ENCODE assay signal across 24 mouse cellular contexts in genomic region chr7:75412011-75412510, GRCm38 (mm10). TPM values are rescaled to one million over a fixed set of nuclear protein-coding genes. Genes with fewer than 3 reads are reported as not detected.
DNase-seq lines count a peak whose midpoint lies in the region; ATAC-seq and TF ChIP-seq lines count a peak whose summit lies in the region.
"Had no signal": no experiment of that assay in that cellular context is flagged by ENCODE, and none has a peak within 500 bp of the region (broad histone marks: within the 10 kb centered on the region; RNA-seq: fewer than 3 reads in every experiment).

No protein-coding gene starts in this region.

- no peak overlapping the region for H3K4me2 ChIP-seq in intestine, postnatal 0 days (replicated peaks; ENCODE audit: low read depth)
- H3K4me2 ChIP-seq in stomach, postnatal 0 days (replicated peaks; ENCODE audit: low read depth) = no peak overlapping the region
- H3K4me2 ChIP-seq: embryonic facial prominence, embryonic 15.5 days; heart, embryonic 15.5 days; liver, embryonic 13.5 days; lung, embryonic 14.5 days had no signal

- no peak overlapping the region for H3K4me3 ChIP-seq in layer of hippocampus, adult 2 months
- no peak overlapping the region for H3K4me3 ChIP-seq in intestine, postnatal 0 days (ENCODE audit: low read depth, low read length)
- no peak overlapping the region for H3K4me3 ChIP-seq in stomach, postnatal 0 days (ENCODE audit: low read depth, low read length)
- H3K4me3 ChIP-seq: embryonic facial prominence, embryonic 15.5 days; heart, adult 2 months; heart, embryonic 15.5 days; hindbrain, embryonic 10.5 days; liver, embryonic 13.5 days; midbrain, embryonic 10.5 days had no signal

- peak in 1 of 2 experiments; percentile 10 for DNase-seq in layer of hippocampus, adult 2 months (ENCODE audit: low spot score in 2 of 2)
- DNase-seq in layer of hippocampus, adult 11-12 months (ENCODE audit: low spot score) = no peak
- peak; percentile 21 for DNase-seq in brain, adult 2 months (ENCODE audit: low read depth, low spot score)
- no peak for DNase-seq in stomach, postnatal 0 days (ENCODE audit: low spot score)
- no peak for DNase-seq in heart, postnatal 4 days
- no peak for DNase-seq in kidney, postnatal 10 days
- DNase-seq: adrenal gland, postnatal 10 days; cerebellum, adult 11 months; cerebellum, postnatal 10 days; embryo, embryonic 11 days; kidney, adult 9 months; liver, embryonic 13.5 days; lung, embryonic 14.5 days; retina, postnatal 1 day; thymus, adult 18-20 months; thymus, postnatal 4 days had no signal

- no peaks in the 10 kb centered on the region for H3K27me3 ChIP-seq in intestine, postnatal 0 days (replicated peaks; ENCODE audit: control insufficient read depth, insufficient read depth, low read length)
- no peaks in the 10 kb centered on the region for H3K27me3 ChIP-seq in stomach, postnatal 0 days (ENCODE audit: control insufficient read depth, insufficient read depth, low read length)
- H3K27me3 ChIP-seq: embryonic facial prominence, embryonic 15.5 days; heart, embryonic 15.5 days; liver, embryonic 13.5 days had no signal

- 74% methylated on average over 10 of the region's 10 CpGs for WGBS in intestine, postnatal 0 days
- WGBS in stomach, postnatal 0 days = 53% methylated on average over 10 of the region's 10 CpGs

- TF ChIP-seq EP300 in stomach, postnatal 0 days (optimal IDR thresholded peaks at IDR 0.05) = no peak

- ATAC-seq in intestine, postnatal 0 days = no peak
- no peak for ATAC-seq in stomach, postnatal 0 days (ENCODE audit: low FRiP score, low TSS enrichment)
- ATAC-seq: hindbrain, postnatal 0 days had no signal

- H3K36me3 ChIP-seq in intestine, postnatal 0 days (ENCODE audit: control insufficient read depth, insufficient read depth) = no peaks in the 10 kb centered on the region
- H3K36me3 ChIP-seq in stomach, postnatal 0 days (ENCODE audit: control insufficient read depth, insufficient read depth, low read length) = no peaks in the 10 kb centered on the region
- H3K36me3 ChIP-seq: embryonic facial prominence, embryonic 15.5 days; heart, embryonic 15.5 days; hindbrain, embryonic 10.5 days; liver, embryonic 13.5 days; midbrain, embryonic 10.5 days had no signal

- H3K9ac ChIP-seq in intestine, postnatal 0 days (ENCODE audit: low read depth, low read length) = no peak overlapping the region
- H3K9ac ChIP-seq in stomach, postnatal 0 days (ENCODE audit: low read length) = no peak overlapping the region
- H3K9ac ChIP-seq: embryonic facial prominence, embryonic 15.5 days; heart, embryonic 15.5 days; liver, embryonic 13.5 days; lung, embryonic 14.5 days had no signal

- H3K4me1 ChIP-seq in intestine, postnatal 0 days (replicated peaks; ENCODE audit: control insufficient read depth, insufficient read depth, low read length) = no peaks in the 10 kb centered on the region; the same call in 1 of the 2 replicates
- no peaks in the 10 kb centered on the region; the same call in 1 of the 2 replicates for H3K4me1 ChIP-seq in stomach, postnatal 0 days (replicated peaks; ENCODE audit: control insufficient read depth, insufficient read depth)
- H3K4me1 ChIP-seq: embryonic facial prominence, embryonic 15.5 days; liver, embryonic 13.5 days had no signal

- TF ChIP-seq CTCF in layer of hippocampus, adult 2 months (conservative IDR thresholded peaks at IDR 0.05) = no peak
- no peak for TF ChIP-seq CTCF in intestine, postnatal 0 days (IDR thresholded peaks at IDR 0.05; ENCODE audit: low read depth)
- TF ChIP-seq CTCF in stomach, postnatal 0 days (IDR thresholded peaks at IDR 0.05; ENCODE audit: low read depth) = no peak

- no peaks in the 10 kb centered on the region for H3K9me3 ChIP-seq in intestine, postnatal 0 days (ENCODE audit: control insufficient read depth)
- no peaks in the 10 kb centered on the region for H3K9me3 ChIP-seq in stomach, postnatal 0 days (ENCODE audit: control insufficient read depth, low read length)
- H3K9me3 ChIP-seq: embryonic facial prominence, embryonic 15.5 days; heart, embryonic 15.5 days; hindbrain, embryonic 10.5 days; liver, embryonic 13.5 days; midbrain, embryonic 10.5 days had no signal

- H3K27ac ChIP-seq in layer of hippocampus, adult 2 months = peak overlapping the region; percentile 41; the same call in 1 of the 2 replicates
- H3K27ac ChIP-seq in intestine, postnatal 0 days (ENCODE audit: low read depth, low read length) = peak overlapping the region; percentile 62
- 0 out of 2 replicates have a peak overlapping the region, but pooled peaks have one; percentile 5 for H3K27ac ChIP-seq in stomach, postnatal 0 days (replicated peaks)
- H3K27ac ChIP-seq: embryonic facial prominence, embryonic 15.5 days; heart, adult 2 months; heart, embryonic 15.5 days; hindbrain, embryonic 10.5 days; hindbrain, postnatal 0 days; liver, embryonic 13.5 days; macrophage; midbrain, embryonic 10.5 days had no signal

RNA-seq across cellular contexts. Expression of gene Akap13, which starts 43.3 kb away (rescaled TPM):
- 10 to 100 TPM; 66.5 to 73.6 TPM for total RNA-seq in layer of hippocampus, adult 2 months (2021)
- 17.4 and 19.9 TPM in 2 replicates for polyA plus RNA-seq in intestine, postnatal 0 days (2015; fragmentation: Nextera tagmentation; extraction: Ambion mirVana)
- 15.2 and 18.8 TPM in 2 replicates for polyA plus RNA-seq in stomach, postnatal 0 days (2015; fragmentation: Nextera tagmentation; extraction: Ambion mirVana)
- total RNA-seq in heart, postnatal 4 days (2021) = 100 to 1,000 TPM; 110 to 113 TPM

Comparison
In these comparisons a context has a peak if more than half of its experiments do, and no peak if none do; other contexts are left out.
1. H3K27ac ChIP-seq: peak in every context shown above with its lines; median percentile 62 in intestine, postnatal 0 days; 41 in layer of hippocampus, adult 2 months; 5 in stomach, postnatal 0 days.